Comparison of ENCODE assay signal across 27 mouse cellular contexts in the genomic region with DNA sequence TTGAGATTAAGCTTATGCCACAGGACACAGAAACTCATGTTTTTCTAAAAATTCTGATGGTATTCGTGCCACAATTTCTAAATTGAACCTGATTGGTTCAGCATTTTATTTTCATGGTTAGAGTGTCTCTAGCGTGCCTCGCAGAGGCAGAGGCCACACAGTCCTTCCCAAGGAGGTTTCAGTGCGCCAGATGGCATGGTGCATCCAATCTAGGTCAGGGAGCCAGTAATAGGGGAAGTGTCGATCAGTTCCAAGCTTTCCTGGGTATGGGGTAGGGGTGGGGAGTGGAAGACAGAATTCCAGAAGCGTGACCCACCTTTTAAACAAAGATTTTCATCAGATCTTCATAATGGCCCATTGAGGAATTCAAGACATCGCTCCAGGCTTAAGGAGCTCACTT. TPM values are rescaled to one million over a fixed set of nuclear protein-coding genes. Genes with fewer than 3 reads are reported as not detected.
DNase-seq lines count a peak whose midpoint lies in the region; ATAC-seq and TF ChIP-seq lines count a peak whose summit lies in the region.
"Had no signal": no experiment of that assay in that cellular context is flagged by ENCODE, and none has a peak within 500 bp of the region (broad histone marks: within the 10 kb centered on the region; RNA-seq: fewer than 3 reads in every experiment).

No protein-coding gene starts in this region.

- 89% methylated on average over 7 of the region's 7 CpGs for WGBS in intestine, postnatal 0 days
- WGBS in neural tube, embryonic 15.5 days, result 85% methylated on average over 7 of the region's 7 CpGs

- no peaks in the 10 kb centered on the region for H3K9me3 ChIP-seq in intestine, postnatal 0 days (ENCODE audit: control insufficient read depth)
- no peaks in the 10 kb centered on the region for H3K9me3 ChIP-seq in neural tube, embryonic 15.5 days (replicated peaks)
- H3K9me3 ChIP-seq: embryonic facial prominence, embryonic 13.5 days; heart, embryonic 13.5 days; hindbrain, embryonic 15.5 days; limb, embryonic 10.5 days; limb, embryonic 15.5 days; liver, embryonic 13.5 days had no signal

- H3K4me1 ChIP-seq in intestine, postnatal 0 days (replicated peaks; ENCODE audit: control insufficient read depth, insufficient read depth, low read length), result no peaks in the 10 kb centered on the region
- peaks cover 7% of the 10 kb centered on the region; the same call in 1 of the 2 replicates for H3K4me1 ChIP-seq in neural tube, embryonic 15.5 days
- H3K4me1 ChIP-seq: embryonic facial prominence, embryonic 13.5 days; limb, embryonic 10.5 days; limb, embryonic 15.5 days had no signal

- no peaks in the 10 kb centered on the region for H3K36me3 ChIP-seq in intestine, postnatal 0 days (ENCODE audit: control insufficient read depth, insufficient read depth)
- no peaks in the 10 kb centered on the region for H3K36me3 ChIP-seq in neural tube, embryonic 15.5 days
- H3K36me3 ChIP-seq: embryonic facial prominence, embryonic 13.5 days; heart, embryonic 13.5 days; hindbrain, embryonic 15.5 days; limb, embryonic 10.5 days; limb, embryonic 15.5 days; liver, embryonic 13.5 days had no signal

- H3K27ac ChIP-seq in intestine, postnatal 0 days (ENCODE audit: low read depth, low read length), result no peak overlapping the region
- no peak overlapping the region for H3K27ac ChIP-seq in neural tube, embryonic 15.5 days (replicated peaks)
- H3K27ac ChIP-seq: embryonic facial prominence, embryonic 13.5 days; heart, embryonic 13.5 days; hindbrain, embryonic 15.5 days; limb, embryonic 10.5 days; limb, embryonic 15.5 days; liver, embryonic 13.5 days had no signal

- no peak overlapping the region for H3K9ac ChIP-seq in intestine, postnatal 0 days (ENCODE audit: low read depth, low read length)
- H3K9ac ChIP-seq in neural tube, embryonic 15.5 days (replicated peaks), result no peak overlapping the region
- H3K9ac ChIP-seq: embryonic facial prominence, embryonic 13.5 days; forebrain, postnatal 0 days; heart, embryonic 13.5 days; hindbrain, embryonic 15.5 days; limb, embryonic 15.5 days; liver, embryonic 13.5 days had no signal

- no peaks in the 10 kb centered on the region for H3K27me3 ChIP-seq in intestine, postnatal 0 days (replicated peaks; ENCODE audit: control insufficient read depth, insufficient read depth, low read length)
- H3K27me3 ChIP-seq in neural tube, embryonic 15.5 days (replicated peaks), result no peaks in the 10 kb centered on the region
- H3K27me3 ChIP-seq: embryonic facial prominence, embryonic 13.5 days; heart, embryonic 13.5 days; hindbrain, embryonic 15.5 days; limb, embryonic 15.5 days; liver, embryonic 13.5 days had no signal

- ATAC-seq in megakaryocyte progenitor cell, adult 5-6 weeks (replicated peaks; ENCODE audit: poor library complexity), result no peak
- ATAC-seq in intestine, postnatal 0 days, result no peak
- no peak for ATAC-seq in neural tube, embryonic 15.5 days (ENCODE audit: low FRiP score)
- ATAC-seq: forebrain, postnatal 0 days; lung, postnatal 0 days had no signal

- peak; percentile 94 for DNase-seq in brain, adult 2 months (ENCODE audit: low read depth, low spot score)
- peak; percentile 70 for DNase-seq in cerebellum, adult 11 months
- DNase-seq in cerebellum, adult 9-10 months, result peak; percentile 89
- DNase-seq in cerebellum, postnatal 36 days, result peak; percentile 73 to 74
- DNase-seq: adrenal gland, postnatal 36 days; B cell, adult 2 months; forebrain, postnatal 0 days; heart, postnatal 10 days; kidney, adult 2 months; kidney, postnatal 4 days; liver, embryonic 13.5 days; lung, adult 18-20 months; lung, postnatal 4 days; midbrain, embryonic 14.5 days; right cerebral cortex, postnatal 4 days; thymus, adult 2 months; thymus, postnatal 36 days had no signal

- TF ChIP-seq CTCF in intestine, postnatal 0 days (IDR thresholded peaks at IDR 0.05; ENCODE audit: low read depth), result no peak

- H3K4me3 ChIP-seq in intestine, postnatal 0 days (ENCODE audit: low read depth, low read length), result no peak overlapping the region
- H3K4me3 ChIP-seq in neural tube, embryonic 15.5 days (replicated peaks), result no peak overlapping the region
- H3K4me3 ChIP-seq: embryonic facial prominence, embryonic 13.5 days; erythroblast, embryonic 14.5 days; heart, embryonic 13.5 days; hindbrain, embryonic 15.5 days; limb, embryonic 10.5 days; limb, embryonic 15.5 days; liver, embryonic 13.5 days had no signal

- H3K4me2 ChIP-seq in intestine, postnatal 0 days (replicated peaks; ENCODE audit: low read depth), result no peak overlapping the region
- H3K4me2 ChIP-seq in neural tube, embryonic 15.5 days, result no peak overlapping the region
- H3K4me2 ChIP-seq: embryonic facial prominence, embryonic 13.5 days; hindbrain, embryonic 15.5 days; limb, embryonic 15.5 days; liver, embryonic 13.5 days had no signal

RNA-seq across cellular contexts. Expression of a gene that starts 36.5 kb away (rescaled TPM):
- 12.7 and 16.9 TPM in 2 replicates for total RNA-seq in megakaryocyte progenitor cell, adult 5-6 weeks (2015)
- total RNA-seq in megakaryocyte progenitor cell, adult 5-6 weeks (2017), result 13.2 and 19.5 TPM in 2 replicates
- polyA plus RNA-seq in intestine, postnatal 0 days (2015; fragmentation: Nextera tagmentation; extraction: Ambion mirVana), result 42.6 and 50.4 TPM in 2 replicates
- 119 and 134 TPM in 2 replicates for polyA plus RNA-seq in neural tube, embryonic 15.5 days (2015; fragmentation: Nextera tagmentation; extraction: Ambion mirVana)
- polyA plus RNA-seq: erythroblast, embryonic 14.5 days had no signal
